Mouse (Mus musculus): ENCODE measurements around the gene Itsn1. TPM values are rescaled to one million over a fixed set of nuclear protein-coding genes. Genes with fewer than 3 reads are reported as not detected.

Gene Itsn1
- polyA plus RNA-seq, 1 experiment = 12.9 TPM

DNA sequence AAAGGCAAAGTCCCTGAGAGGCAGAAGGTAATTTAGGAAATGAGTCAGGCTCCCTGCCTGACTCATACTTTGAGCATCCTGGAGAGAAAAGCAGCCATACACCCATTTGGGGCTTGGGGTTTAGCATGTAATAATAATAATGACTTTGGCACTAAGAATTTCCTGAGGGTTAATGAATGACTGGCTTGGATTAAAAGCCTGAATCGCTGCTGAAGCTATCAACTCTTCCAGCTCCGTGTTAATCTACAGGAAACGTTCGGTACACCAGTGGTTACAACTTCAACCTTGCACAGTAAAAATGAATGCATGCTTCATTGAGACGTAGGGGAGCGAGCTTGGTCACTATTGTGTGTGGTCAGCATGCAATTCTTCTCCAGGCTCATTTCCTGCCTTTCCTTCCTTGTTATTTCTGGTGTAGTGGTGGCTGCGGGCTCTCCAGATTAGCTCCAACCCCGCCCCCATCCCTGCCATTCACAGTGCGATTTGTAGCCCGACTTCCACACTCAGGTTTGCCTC, 240.5 kb downstream of the Itsn1 start:
- Histone ChIP-seq H3K27me3 (ENCODE audit: control insufficient read depth, insufficient read depth, low read length) (no peaks in the 10 kb centered on the region), H3K4me3 (ENCODE audit: control insufficient read depth, insufficient read depth, low read length) (no peak overlapping the region), H3K36me3 (ENCODE audit: control insufficient read depth, insufficient read depth, low read length) (no peaks in the 10 kb centered on the region), H3K27ac (ENCODE audit: control insufficient read depth, insufficient read depth, low read length) (no peak overlapping the region), H3K4me1 (replicated peaks; ENCODE audit: control insufficient read depth, insufficient read depth, low read length) (peaks cover 11% of the 10 kb centered on the region)
- WGBS = 64% methylated on average over 10 of the region's 10 CpGs
- DNase-seq = no peak
- no peak for TF ChIP-seq POLR2A (IDR thresholded peaks at IDR 0.05; ENCODE audit: control insufficient read depth, extremely low read depth, insufficient read depth, low read length, poor library complexity)
- TF ChIP-seq CTCF (IDR thresholded peaks at IDR 0.05; ENCODE audit: borderline replicate concordance, control insufficient read depth, extremely low read depth, insufficient read depth, low read length, poor library complexity) = no peak

Other genes with a start within 250 kb of the Itsn1 start
- 47.0 and 49.1 TPM in 2 replicates for gene Ifnar1, start 244.0 kb upstream of the Itsn1 start, polyA plus RNA-seq (2012; rRNA removed)
- 33.4 and 34.4 TPM in 2 replicates for gene Ifngr2, start 182.2 kb upstream of the Itsn1 start, polyA plus RNA-seq (2012; rRNA removed)
- gene Tmem50b, start 131.5 kb upstream of the Itsn1 start, polyA plus RNA-seq (2012; rRNA removed) = 34.8 and 37.8 TPM in 2 replicates
- gene Dnajc28, start 110.3 kb upstream of the Itsn1 start, polyA plus RNA-seq (2012; rRNA removed) = 1.3 and 2.0 TPM in 2 replicates
- 44.6 and 48.6 TPM in 2 replicates for gene Gart, start 82.3 kb upstream of the Itsn1 start, polyA plus RNA-seq (2012; rRNA removed)
- 258 and 261 TPM in 2 replicates for gene Son, start 81.8 kb upstream of the Itsn1 start, polyA plus RNA-seq (2012; rRNA removed)
- 19.5 and 28.8 TPM in 2 replicates for gene Donson, start 40.5 kb upstream of the Itsn1 start, polyA plus RNA-seq (2012; rRNA removed)
- gene Cryzl1, start 306 bp upstream of the Itsn1 start, polyA plus RNA-seq (2012; rRNA removed) = 19.1 and 21.7 TPM in 2 replicates